Mouse (Mus musculus): ENCODE results near the gene Mcrip1. TPM values are rescaled to one million over a fixed set of nuclear protein-coding genes. Genes with fewer than 3 reads are reported as not detected.

Mcrip1 gene
- polyA plus RNA-seq, 1 experiment from 2014 or later = 212 TPM

DNA sequence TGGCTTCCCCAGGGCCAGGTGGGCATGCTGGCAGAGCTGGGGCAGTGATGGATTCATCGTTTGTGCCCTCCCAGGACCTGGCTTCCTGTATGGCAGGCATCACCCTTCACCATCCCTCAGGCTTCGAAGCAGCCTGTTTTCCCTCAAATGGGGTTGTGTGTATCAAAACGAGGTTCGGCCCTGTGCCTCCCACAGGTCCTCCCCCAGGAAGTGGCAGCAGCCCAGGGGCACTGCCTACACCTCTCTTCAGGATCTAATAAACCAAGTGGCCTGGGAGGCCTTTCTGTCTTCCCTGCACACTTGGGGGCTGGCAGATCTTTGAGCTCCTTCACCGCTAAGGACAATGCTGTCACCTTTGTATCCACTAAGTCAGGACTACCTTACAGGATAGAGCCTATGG, 50.6 kb downstream of the Mcrip1 start:
- no peak for DNase-seq (ENCODE audit: extremely low spot score, low spot score)
- WGBS = 91% methylated on average over 5 of the region's 5 CpGs
- Histone ChIP-seq H3K27ac (no peak overlapping the region), H3K4me1 (peaks cover 12% of the 10 kb centered on the region), H3K27me3 (ENCODE audit: poor library complexity, severe bottlenecking) (no peaks in the 10 kb centered on the region), H3K9me3 (no peaks in the 10 kb centered on the region), H3K4me3 (0 out of 2 replicates have a peak overlapping the region, but pooled peaks have one; percentile 5), H3K36me3 (replicated peaks) (peaks cover 55% of the 10 kb centered on the region)

DNA sequence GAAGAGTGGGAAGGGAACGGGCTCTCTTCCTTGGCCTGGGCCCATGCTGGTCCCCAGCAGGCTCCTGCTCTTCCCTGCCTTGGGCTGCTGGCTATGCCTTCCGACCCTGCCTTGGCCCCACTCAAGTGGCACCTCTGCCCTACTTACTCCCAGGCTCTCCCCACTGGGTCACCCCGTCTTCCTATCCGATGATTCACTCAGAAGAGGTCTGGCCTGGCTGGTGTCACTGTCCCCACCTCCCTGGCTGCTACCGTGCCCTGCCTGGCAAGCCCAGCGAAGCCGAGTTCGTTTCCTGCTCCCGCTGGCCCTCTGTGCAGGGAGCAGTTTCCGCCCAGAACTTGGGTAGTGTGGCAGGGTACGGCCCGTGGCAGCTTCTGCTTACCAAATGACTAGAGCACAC, 51.3 kb downstream of the Mcrip1 start:
- Histone ChIP-seq H3K9me3 (no peaks in the 10 kb centered on the region), H3K27me3 (ENCODE audit: poor library complexity, severe bottlenecking) (no peaks in the 10 kb centered on the region), H3K4me1 (peaks cover 19% of the 10 kb centered on the region), H3K27ac (no peak overlapping the region), H3K36me3 (replicated peaks) (peaks cover 57% of the 10 kb centered on the region), H3K4me3 (no peak overlapping the region)
- DNase-seq (ENCODE audit: extremely low spot score, low spot score) = no peak
- WGBS = 95% methylated on average over 12 of the region's 12 CpGs

DNA sequence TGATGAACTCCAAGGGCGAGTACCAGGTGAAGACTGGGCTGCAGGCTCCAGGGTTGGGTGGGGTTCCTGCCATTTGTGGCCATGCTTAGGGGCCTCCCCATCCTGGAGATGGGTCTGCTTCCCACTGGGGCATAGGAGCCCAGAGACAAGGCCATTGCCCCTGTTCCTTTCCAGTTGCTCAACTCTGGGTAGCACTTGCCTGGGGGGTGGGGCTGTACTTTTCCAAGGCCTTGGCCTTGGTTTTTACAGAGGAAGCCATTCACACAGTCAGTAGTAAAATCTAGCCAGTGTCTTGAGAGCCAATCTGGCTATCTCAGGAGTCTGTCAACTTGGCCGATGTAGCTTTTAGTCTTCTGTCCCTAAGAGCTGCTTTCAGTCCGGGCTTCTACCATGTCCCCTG, 52.1 kb downstream of the Mcrip1 start:
- H3K4me3 ChIP-seq = no peak overlapping the region
- peaks cover 26% of the 10 kb centered on the region for H3K4me1 ChIP-seq
- WGBS = 93% methylated on average over 3 of the region's 3 CpGs
- no peak overlapping the region for H3K27ac ChIP-seq
- H3K9me3 ChIP-seq = no peaks in the 10 kb centered on the region
- no peak for DNase-seq (ENCODE audit: extremely low spot score, low spot score)
- peaks cover 57% of the 10 kb centered on the region for H3K36me3 ChIP-seq (replicated peaks)
- H3K27me3 ChIP-seq (ENCODE audit: poor library complexity, severe bottlenecking) = no peaks in the 10 kb centered on the region

DNA sequence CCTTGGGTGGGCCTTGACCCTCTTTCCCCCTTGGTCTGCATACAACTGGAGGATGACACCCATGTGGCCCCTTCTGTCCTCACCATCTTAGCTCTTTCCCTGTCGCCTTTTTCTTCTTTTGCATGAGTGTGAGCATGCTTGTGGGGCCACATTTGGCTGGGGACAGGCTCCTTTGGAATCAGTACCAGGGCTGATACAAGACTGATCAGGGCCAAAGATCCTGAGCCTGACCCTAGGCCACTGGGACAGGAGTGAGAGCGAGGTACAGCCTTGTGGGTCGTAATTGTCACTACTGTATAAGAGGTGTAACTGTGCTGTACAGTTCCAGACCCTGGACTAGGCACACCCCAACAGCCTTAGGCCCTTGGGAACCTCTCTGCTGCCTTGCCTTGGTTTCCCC, 55.6 kb downstream of the Mcrip1 start:
- 88% methylated on average over 3 of the region's 3 CpGs for WGBS
- DNase-seq (ENCODE audit: extremely low spot score, low spot score) = no peak
- Histone ChIP-seq H3K27me3 (ENCODE audit: poor library complexity, severe bottlenecking) (no peaks in the 10 kb centered on the region), H3K9me3 (no peaks in the 10 kb centered on the region), H3K4me3 (peak overlapping the region; percentile 98; the same call in 1 of the 2 replicates), H3K27ac (no peak overlapping the region), H3K4me1 (peaks cover 54% of the 10 kb centered on the region), H3K36me3 (replicated peaks) (peaks cover 67% of the 10 kb centered on the region)

DNA sequence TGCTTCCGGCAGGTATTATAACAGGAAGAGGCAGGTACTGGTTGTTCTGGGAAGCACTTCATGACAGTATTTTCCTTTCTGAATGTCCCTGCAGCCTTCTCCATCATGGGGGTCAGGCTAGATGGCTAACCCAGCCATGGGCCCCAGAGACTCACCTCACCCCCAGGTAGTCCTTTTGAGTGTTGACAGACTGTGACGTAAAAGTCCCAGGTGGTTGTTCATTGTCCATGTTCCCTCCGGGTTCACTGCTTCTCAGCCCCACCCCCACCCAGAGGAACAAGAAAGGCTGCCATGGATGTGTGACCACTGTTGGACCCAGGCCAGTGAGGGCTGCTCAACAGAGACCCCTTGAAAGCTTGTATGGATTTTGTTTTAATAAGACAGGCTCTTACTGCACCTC, 56.2 kb downstream of the Mcrip1 start:
- DNase-seq (ENCODE audit: extremely low spot score, low spot score) = no peak
- peaks cover 67% of the 10 kb centered on the region for H3K36me3 ChIP-seq (replicated peaks)
- no peaks in the 10 kb centered on the region for H3K27me3 ChIP-seq (ENCODE audit: poor library complexity, severe bottlenecking)
- H3K27ac ChIP-seq = peak overlapping the region; percentile 92
- WGBS = 71% methylated on average over 3 of the region's 3 CpGs
- peaks cover 54% of the 10 kb centered on the region for H3K4me1 ChIP-seq
- H3K9me3 ChIP-seq = no peaks in the 10 kb centered on the region
- peak overlapping the region; percentile 98 for H3K4me3 ChIP-seq

Other genes with a start within 250 kb of the Mcrip1 start
- 2,559 and 2,733 TPM in 2 replicates for gene Actg1, start 201.2 kb downstream of the Mcrip1 start, polyA plus RNA-seq (2016; fragmentation: Nextera tagmentation; extraction: Ambion mirVana)
- 0.32 TPM in 1 of 2 replicates, not detected in the other for gene Fscn2, start 188.2 kb downstream of the Mcrip1 start, polyA plus RNA-seq (2016; fragmentation: Nextera tagmentation; extraction: Ambion mirVana)
- 33.8 and 36.0 TPM in 2 replicates for gene Faap100, start 171.0 kb downstream of the Mcrip1 start, polyA plus RNA-seq (2016; fragmentation: Nextera tagmentation; extraction: Ambion mirVana)
- 45.9 and 46.9 TPM in 2 replicates for gene Nploc4, start 112.0 kb downstream of the Mcrip1 start, polyA plus RNA-seq (2016; fragmentation: Nextera tagmentation; extraction: Ambion mirVana)
- 0.30 and 1.6 TPM in 2 replicates for gene Tspan10, start 107.1 kb downstream of the Mcrip1 start, polyA plus RNA-seq (2016; fragmentation: Nextera tagmentation; extraction: Ambion mirVana)
- 0.25 and 0.41 TPM in 2 replicates for gene Pde6g, start 96.2 kb downstream of the Mcrip1 start, polyA plus RNA-seq (2016; fragmentation: Nextera tagmentation; extraction: Ambion mirVana)
- gene Oxld1, start 91.7 kb downstream of the Mcrip1 start, polyA plus RNA-seq (2016; fragmentation: Nextera tagmentation; extraction: Ambion mirVana) = 8.7 and 11.8 TPM in 2 replicates
- gene Ccdc137, start 91.6 kb downstream of the Mcrip1 start, polyA plus RNA-seq (2016; fragmentation: Nextera tagmentation; extraction: Ambion mirVana) = 39.6 and 46.3 TPM in 2 replicates
- gene Arl16, start 82.1 kb downstream of the Mcrip1 start, polyA plus RNA-seq (2016; fragmentation: Nextera tagmentation; extraction: Ambion mirVana) = 60.7 and 62.1 TPM in 2 replicates
- 211 and 215 TPM in 2 replicates for gene Mrpl12, start 65.1 kb downstream of the Mcrip1 start, polyA plus RNA-seq (2016; fragmentation: Nextera tagmentation; extraction: Ambion mirVana)
- gene Slc25a10, start 57.9 kb downstream of the Mcrip1 start, polyA plus RNA-seq (2016; fragmentation: Nextera tagmentation; extraction: Ambion mirVana) = 69.3 and 71.6 TPM in 2 replicates
- 0.07 and 0.16 TPM in 2 replicates for gene Gcgr, start 19.0 kb downstream of the Mcrip1 start, polyA plus RNA-seq (2016; fragmentation: Nextera tagmentation; extraction: Ambion mirVana)
- not detected in 2 replicates for gene Ppp1r27, start 1.4 kb upstream of the Mcrip1 start, polyA plus RNA-seq (2016; fragmentation: Nextera tagmentation; extraction: Ambion mirVana)
- gene P4hb, start 23.5 kb upstream of the Mcrip1 start, polyA plus RNA-seq (2016; fragmentation: Nextera tagmentation; extraction: Ambion mirVana) = 485 and 533 TPM in 2 replicates
- 744 and 753 TPM in 2 replicates for gene Arhgdia, start 31.9 kb upstream of the Mcrip1 start, polyA plus RNA-seq (2016; fragmentation: Nextera tagmentation; extraction: Ambion mirVana)
- 618 and 646 TPM in 2 replicates for gene Alyref, start 48.6 kb upstream of the Mcrip1 start, polyA plus RNA-seq (2016; fragmentation: Nextera tagmentation; extraction: Ambion mirVana)
- gene Anapc11, start 48.7 kb upstream of the Mcrip1 start, polyA plus RNA-seq (2016; fragmentation: Nextera tagmentation; extraction: Ambion mirVana) = 218 and 228 TPM in 2 replicates
- gene Npb, start 58.8 kb upstream of the Mcrip1 start, polyA plus RNA-seq (2016; fragmentation: Nextera tagmentation; extraction: Ambion mirVana) = 0.44 TPM in 1 of 2 replicates, not detected in the other
- gene Pcyt2, start 68.2 kb upstream of the Mcrip1 start, polyA plus RNA-seq (2016; fragmentation: Nextera tagmentation; extraction: Ambion mirVana) = 145 and 148 TPM in 2 replicates
- 30.1 and 32.8 TPM in 2 replicates for gene Sirt7, start 75.5 kb upstream of the Mcrip1 start, polyA plus RNA-seq (2016; fragmentation: Nextera tagmentation; extraction: Ambion mirVana)
- gene Mafg, start 83.9 kb upstream of the Mcrip1 start, polyA plus RNA-seq (2016; fragmentation: Nextera tagmentation; extraction: Ambion mirVana) = 20.2 and 22.7 TPM in 2 replicates
- gene Pycr1, start 94.0 kb upstream of the Mcrip1 start, polyA plus RNA-seq (2016; fragmentation: Nextera tagmentation; extraction: Ambion mirVana) = 37.5 and 40.5 TPM in 2 replicates
- not detected in 2 replicates for gene Myadml2, start 98.4 kb upstream of the Mcrip1 start, polyA plus RNA-seq (2016; fragmentation: Nextera tagmentation; extraction: Ambion mirVana)
- gene Notum, start 111.4 kb upstream of the Mcrip1 start, polyA plus RNA-seq (2016; fragmentation: Nextera tagmentation; extraction: Ambion mirVana) = 0.57 and 0.75 TPM in 2 replicates
- 134 and 142 TPM in 2 replicates for gene Aspscr1, start 123.2 kb upstream of the Mcrip1 start, polyA plus RNA-seq (2016; fragmentation: Nextera tagmentation; extraction: Ambion mirVana)
- gene Cenpx, start 164.0 kb upstream of the Mcrip1 start, polyA plus RNA-seq (2016; fragmentation: Nextera tagmentation; extraction: Ambion mirVana) = 118 and 133 TPM in 2 replicates
- 51.9 and 59.2 TPM in 2 replicates for gene Lrrc45, start 164.2 kb upstream of the Mcrip1 start, polyA plus RNA-seq (2016; fragmentation: Nextera tagmentation; extraction: Ambion mirVana)
- gene Rac3, start 171.7 kb upstream of the Mcrip1 start, polyA plus RNA-seq (2016; fragmentation: Nextera tagmentation; extraction: Ambion mirVana) = 23.8 and 28.4 TPM in 2 replicates
- gene Dcxr, start 177.6 kb upstream of the Mcrip1 start, polyA plus RNA-seq (2016; fragmentation: Nextera tagmentation; extraction: Ambion mirVana) = 13.3 and 14.8 TPM in 2 replicates
- 1.1 and 1.3 TPM in 2 replicates for gene Cbr2, start 182.4 kb upstream of the Mcrip1 start, polyA plus RNA-seq (2016; fragmentation: Nextera tagmentation; extraction: Ambion mirVana)
- gene Hmga1b, start 213.1 kb upstream of the Mcrip1 start, polyA plus RNA-seq (2016; fragmentation: Nextera tagmentation; extraction: Ambion mirVana) = 12.3 and 14.2 TPM in 2 replicates
- 39.1 and 43.3 TPM in 2 replicates for gene Rfng, start 234.5 kb upstream of the Mcrip1 start, polyA plus RNA-seq (2016; fragmentation: Nextera tagmentation; extraction: Ambion mirVana)
- gene Gps1, start 234.5 kb upstream of the Mcrip1 start, polyA plus RNA-seq (2016; fragmentation: Nextera tagmentation; extraction: Ambion mirVana) = 281 and 283 TPM in 2 replicates
- 110 and 111 TPM in 2 replicates for gene Dus1l, start 246.7 kb upstream of the Mcrip1 start, polyA plus RNA-seq (2016; fragmentation: Nextera tagmentation; extraction: Ambion mirVana)

Data from forebrain, embryonic 10.5 days (tissue).